Mouse (Mus musculus) frontal cortex, adult (tissue): ENCODE results near the gene Dmc1.

ENCODE experiments used
- ATAC-seq: cut with Nextera tagmentation; 2 replicates; pipeline ENCODE4 v1.9.2; 2017; ENCODE audit warnings: mild to moderate bottlenecking, moderate library complexity, mixed read lengths; ENCODE audit not compliant: low TSS enrichment

Gene Dmc1

GRCm38 (mm10) chr15:79604990-79605665 lies at the start of gene Dmc1:
Gene Dmc1 (minus strand): TSS chr15:79605109.
- ATAC-seq: no peak

GRCm38 (mm10) chr15:79651481-79651880 lies 46.6 kb upstream of the Dmc1 start:
- no peak for ATAC-seq

- no peak; the same call in 1 of the 2 replicates for ATAC-seq
Measured at GRCm38 (mm10) chr15:79650569-79650968, 45.7 kb upstream of the Dmc1 start.

GRCm38 (mm10) chr15:79648130-79648529 lies 43.2 kb upstream of the Dmc1 start:
- no peak for ATAC-seq

GRCm38 (mm10) chr15:79645483-79645882 lies 40.6 kb upstream of the Dmc1 start:
- ATAC-seq: no peak

GRCm38 (mm10) chr15:79641135-79641817 lies 36.4 kb upstream of the Dmc1 start:
- ATAC-seq: peak; percentile 72; the same call in 1 of the 2 replicates

GRCm38 (mm10) chr15:79630471-79630870 lies 25.6 kb upstream of the Dmc1 start:
- no peak for ATAC-seq

- ATAC-seq: no peak
Measured at GRCm38 (mm10) chr15:79619770-79620414, 15.0 kb upstream of the Dmc1 start.

- ATAC-seq: no peak
Measured at GRCm38 (mm10) chr15:79618456-79618855, 13.5 kb upstream of the Dmc1 start.

GRCm38 (mm10) chr15:79617135-79617534 lies 12.2 kb upstream of the Dmc1 start:
- no peak for ATAC-seq

GRCm38 (mm10) chr15:79616729-79617128 lies 11.8 kb upstream of the Dmc1 start:
- no peak for ATAC-seq

GRCm38 (mm10) chr15:79615501-79615900 lies 10.6 kb upstream of the Dmc1 start:
- ATAC-seq: no peak

- ATAC-seq: no peak
Measured at GRCm38 (mm10) chr15:79609226-79609625, 4.3 kb upstream of the Dmc1 start.

GRCm38 (mm10) chr15:79608214-79608613 lies 3.3 kb upstream of the Dmc1 start:
- ATAC-seq: peak; percentile 77

GRCm38 (mm10) chr15:79607757-79608156 lies 2.8 kb upstream of the Dmc1 start:
- peak; percentile 68; the same call in 1 of the 2 replicates for ATAC-seq

GRCm38 (mm10) chr15:79606161-79606560 lies 1.3 kb upstream of the Dmc1 start:
- 0 out of 2 replicates have a peak, but pooled peaks have one; percentile 25 for ATAC-seq

- ATAC-seq: peak; percentile 65; the same call in 1 of the 2 replicates
Measured at GRCm38 (mm10) chr15:79600176-79600575, 4.7 kb downstream of the Dmc1 start.

GRCm38 (mm10) chr15:79598715-79599114 lies 6.2 kb downstream of the Dmc1 start:
- no peak for ATAC-seq

GRCm38 (mm10) chr15:79581581-79581980 lies 23.3 kb downstream of the Dmc1 start:
- ATAC-seq: no peak

GRCm38 (mm10) chr15:79577671-79578426 lies 27.1 kb downstream of the Dmc1 start:
- peak; percentile 95 for ATAC-seq

GRCm38 (mm10) chr15:79576947-79577346 lies 28.0 kb downstream of the Dmc1 start:
- no peak for ATAC-seq
